Mouse (Mus musculus) forelimb bud, embryonic 11.5 days (tissue): ENCODE measurements at regions not wholly inside any gene's neighbourhood (a gene's known extent, or its start where the extent isn't known, plus 50 kb on each side); places are given as distances from the start of the nearest gene placed in this dataset.

ENCODE experiments used
- DNase-seq: peaks from one replicate; pipeline ENCODE4 v3.0.0-alpha.2; 2012; ENCODE audit warnings: low read depth, low spot score

- no peak for DNase-seq
Observed at GRCm38 (mm10) chr17:64382894-64383293, 51.2 kb upstream of the Pja2 start.

- DNase-seq, result no peak
Observed at GRCm38 (mm10) chr17:64383600-64383999, 51.9 kb upstream of the Pja2 start.

GRCm38 (mm10) chr17:64390349-64390748 lies 58.6 kb upstream of the Pja2 start:
- DNase-seq, result no peak

DNA sequence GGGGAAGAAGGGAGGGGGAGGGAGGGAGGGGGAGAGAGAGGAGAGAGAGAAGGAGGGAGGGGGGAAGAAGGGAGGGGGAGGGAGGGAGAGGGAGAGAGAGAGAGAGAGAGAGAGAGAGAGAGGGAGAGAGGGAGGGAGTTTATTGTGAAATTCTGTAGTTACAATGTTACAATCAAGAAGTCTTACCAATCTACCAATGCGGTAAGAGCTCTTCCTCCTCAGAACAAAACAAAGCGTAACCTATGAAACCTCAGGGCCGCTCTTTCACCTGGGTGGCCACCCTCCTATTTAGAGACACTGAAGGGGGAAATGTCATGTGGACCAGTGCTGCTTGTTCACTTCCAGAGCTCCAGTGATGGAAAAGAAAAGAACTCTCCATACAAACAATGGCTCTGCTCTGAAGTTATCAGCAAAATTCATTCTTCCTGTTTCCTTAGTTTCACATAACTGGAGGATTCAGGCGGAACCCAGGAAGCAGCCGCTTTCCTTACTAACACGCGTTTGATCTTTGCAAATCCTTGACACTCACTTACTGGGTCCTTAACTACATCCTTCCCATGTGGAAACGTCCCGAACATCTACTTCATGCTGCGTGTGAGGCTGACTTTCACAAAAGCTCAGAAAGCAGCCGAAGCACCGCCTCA lies 65.7 kb upstream of the Pja2 start:
- no peak for DNase-seq

DNA sequence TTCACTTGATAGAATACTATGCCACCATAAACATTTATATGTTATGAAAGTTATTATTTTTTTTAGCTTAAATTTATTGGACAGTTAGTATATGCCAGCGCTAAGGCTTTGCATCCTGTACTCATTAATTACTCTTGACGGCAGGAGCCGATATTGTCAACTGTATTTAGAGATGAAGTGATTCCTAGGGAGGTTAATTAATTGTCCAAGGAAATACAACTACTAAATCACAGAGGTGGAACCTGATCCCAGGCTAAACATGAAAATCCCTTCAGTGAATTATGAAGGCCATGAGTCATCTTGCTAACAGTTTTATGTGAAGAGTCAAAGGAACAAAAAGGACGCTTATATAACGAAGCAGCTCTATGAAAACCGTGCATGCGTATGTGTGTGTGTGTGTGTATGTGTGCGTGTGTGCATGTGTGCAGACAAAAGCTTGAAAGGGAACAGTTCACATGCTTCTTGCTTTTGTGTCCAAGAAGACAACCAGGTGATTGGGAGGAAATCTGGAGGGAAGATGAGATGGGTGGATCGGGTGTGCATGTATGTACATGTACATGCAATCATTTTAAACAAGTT lies 66.5 kb upstream of the Pja2 start:
- peak; percentile 25 for DNase-seq

- no peak for DNase-seq
Observed at GRCm38 (mm10) chr17:64398708-64399107, 67.0 kb upstream of the Pja2 start.

DNA sequence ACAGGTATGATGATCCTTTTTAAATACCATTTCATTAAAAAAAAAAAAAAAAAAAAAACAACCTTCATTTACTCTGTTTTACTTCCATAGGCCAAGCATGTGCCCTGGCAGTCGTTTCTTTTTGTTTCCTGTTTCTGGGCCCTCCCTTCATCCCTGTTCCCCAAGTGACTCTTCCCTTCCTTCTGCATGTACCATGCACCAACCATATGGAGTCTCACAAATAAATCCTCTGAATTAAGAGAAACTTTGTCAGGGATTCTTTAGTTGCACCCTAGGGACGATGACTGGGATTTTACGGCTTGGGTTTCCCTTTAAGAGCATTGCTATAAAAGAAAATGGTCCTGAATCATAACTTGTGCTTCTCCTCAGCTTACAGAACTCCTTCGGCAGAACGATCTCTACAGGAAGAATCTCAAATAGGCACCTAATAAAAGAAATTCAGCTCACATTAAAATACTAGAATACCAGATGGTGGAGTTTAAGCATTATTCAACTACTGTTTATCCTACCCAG lies 75.1 kb upstream of the Pja2 start:
- DNase-seq, result peak; percentile 46

DNA sequence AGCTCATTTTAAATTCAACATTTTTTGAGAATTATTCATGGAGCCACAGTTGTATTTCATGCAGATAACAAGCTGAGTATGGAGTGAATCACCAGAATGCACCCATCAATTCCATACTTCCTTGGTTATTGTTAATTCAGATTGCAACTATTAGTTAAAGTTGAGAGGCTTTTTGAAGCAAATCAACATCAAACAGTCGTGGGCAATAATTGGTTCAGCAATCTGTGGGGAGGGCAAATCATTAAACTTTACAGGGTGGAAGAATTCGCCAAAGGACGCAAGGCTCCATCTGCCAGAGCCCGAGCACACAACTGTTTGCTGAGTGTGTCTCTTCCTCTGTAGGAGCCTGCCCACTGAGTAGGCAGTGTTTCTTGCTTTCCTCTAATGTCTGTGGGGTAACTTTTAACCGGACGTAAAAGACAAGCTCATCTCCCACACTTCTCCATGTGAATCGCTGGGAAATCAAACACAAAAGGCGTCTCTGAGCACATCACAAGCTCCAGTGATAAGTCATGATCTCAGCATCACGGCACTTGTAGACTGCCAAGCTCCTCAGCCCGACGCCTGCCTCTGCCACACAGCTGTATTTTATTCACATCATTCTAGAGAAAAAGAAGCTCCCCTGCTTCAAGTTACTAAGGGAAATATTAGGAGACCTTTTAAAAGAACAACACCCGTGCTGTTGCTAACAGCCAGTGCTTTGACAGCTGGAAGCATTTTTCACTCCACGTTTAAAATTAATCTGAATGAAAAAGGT lies 75.7 kb upstream of the Pja2 start:
- peak; percentile 56 for DNase-seq

DNA sequence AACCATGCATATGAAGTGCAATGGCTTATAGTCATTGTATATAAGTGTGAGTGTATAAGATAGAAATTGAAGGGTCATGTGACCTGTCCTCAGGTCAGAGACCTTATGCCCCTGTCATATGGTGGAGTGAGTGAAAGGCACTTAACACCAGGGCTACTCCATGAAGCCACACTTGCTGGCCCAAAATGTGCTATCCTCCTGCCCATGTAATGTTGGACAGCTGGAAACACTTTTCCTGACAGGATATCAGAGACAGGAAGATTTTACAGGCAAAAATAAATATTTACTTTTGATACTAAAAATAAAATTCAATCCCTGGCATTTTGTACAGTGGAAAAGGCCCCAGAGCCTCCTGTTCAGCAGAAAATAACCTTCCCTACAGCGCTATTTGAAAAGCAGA lies 94.1 kb upstream of the Pja2 start:
- DNase-seq, result no peak

GRCm38 (mm10) chr17:64426536-64426935 lies 94.8 kb upstream of the Pja2 start:
- DNase-seq, result peak; percentile 25

DNA sequence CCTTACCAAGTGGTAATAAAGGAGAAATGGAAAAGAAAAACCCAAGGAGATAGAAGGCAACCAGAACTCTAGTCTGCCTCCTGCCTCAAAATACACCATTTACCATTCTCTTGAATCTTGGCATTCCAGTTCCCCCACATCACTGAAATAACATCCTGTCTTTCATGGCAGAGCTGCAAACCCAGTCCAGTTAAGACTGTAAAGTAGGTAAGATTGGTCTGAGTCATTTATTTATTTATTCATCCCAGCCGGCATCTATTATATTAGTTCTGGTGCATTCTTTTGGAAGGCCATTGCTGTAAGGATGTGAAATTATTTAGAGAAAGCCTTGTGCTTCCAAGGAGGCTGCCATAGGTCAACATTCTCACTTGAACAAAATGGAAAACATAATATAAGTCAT lies 107.9 kb upstream of the Pja2 start:
- DNase-seq, result no peak

GRCm38 (mm10) chr17:64454736-64455135 lies 123.0 kb upstream of the Pja2 start:
- no peak for DNase-seq

GRCm38 (mm10) chr17:64466273-64466672 lies 134.3 kb upstream of the Man2a1 start:
- DNase-seq, result no peak

DNA sequence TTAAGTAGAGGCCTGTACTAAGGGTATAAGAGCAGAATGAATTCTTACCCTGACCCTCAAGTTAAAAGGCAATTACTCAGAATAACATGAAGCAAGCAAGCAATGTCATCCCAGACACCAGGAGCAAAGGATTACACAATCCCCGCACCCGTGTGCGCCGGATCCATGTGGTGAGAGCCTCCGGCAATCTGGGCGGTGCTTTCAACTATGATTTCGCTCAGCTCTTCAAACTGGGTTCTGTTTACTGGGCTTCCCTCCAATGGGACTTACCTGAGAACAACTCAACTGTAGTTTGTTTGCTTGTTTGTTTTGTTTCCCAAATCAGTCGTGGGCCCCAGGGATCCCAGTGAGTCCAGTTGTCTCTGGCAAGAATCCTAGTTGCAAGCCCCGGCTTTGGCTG lies 133.8 kb upstream of the Man2a1 start:
- DNase-seq, result no peak

- DNase-seq, result no peak
Observed at GRCm38 (mm10) chr17:64467297-64467696, 133.2 kb upstream of the Man2a1 start.

GRCm38 (mm10) chr17:64469754-64470400 lies 130.7 kb upstream of the Man2a1 start:
- peak; percentile 27 for DNase-seq

- no peak for DNase-seq
Observed at GRCm38 (mm10) chr17:64480607-64481038, 119.9 kb upstream of the Man2a1 start.

DNA sequence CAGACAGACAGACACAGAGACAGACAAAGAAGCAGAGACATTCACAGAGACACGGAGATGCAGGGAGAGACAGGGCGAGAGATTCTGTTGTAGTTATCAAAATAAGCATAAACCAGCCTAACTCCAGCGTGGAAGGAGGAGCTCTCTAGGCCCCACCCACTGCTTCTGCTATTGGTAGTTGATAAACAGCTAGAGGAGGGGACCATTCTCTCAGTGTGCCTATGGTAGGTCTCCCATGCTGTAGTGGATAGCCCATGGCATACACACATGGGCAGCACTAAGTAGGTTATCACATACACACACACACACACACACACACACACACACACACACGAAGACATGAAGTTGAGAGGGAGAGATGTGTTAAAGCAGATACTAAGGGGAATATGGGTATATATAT lies 115.7 kb upstream of the Man2a1 start:
- DNase-seq, result no peak

DNA sequence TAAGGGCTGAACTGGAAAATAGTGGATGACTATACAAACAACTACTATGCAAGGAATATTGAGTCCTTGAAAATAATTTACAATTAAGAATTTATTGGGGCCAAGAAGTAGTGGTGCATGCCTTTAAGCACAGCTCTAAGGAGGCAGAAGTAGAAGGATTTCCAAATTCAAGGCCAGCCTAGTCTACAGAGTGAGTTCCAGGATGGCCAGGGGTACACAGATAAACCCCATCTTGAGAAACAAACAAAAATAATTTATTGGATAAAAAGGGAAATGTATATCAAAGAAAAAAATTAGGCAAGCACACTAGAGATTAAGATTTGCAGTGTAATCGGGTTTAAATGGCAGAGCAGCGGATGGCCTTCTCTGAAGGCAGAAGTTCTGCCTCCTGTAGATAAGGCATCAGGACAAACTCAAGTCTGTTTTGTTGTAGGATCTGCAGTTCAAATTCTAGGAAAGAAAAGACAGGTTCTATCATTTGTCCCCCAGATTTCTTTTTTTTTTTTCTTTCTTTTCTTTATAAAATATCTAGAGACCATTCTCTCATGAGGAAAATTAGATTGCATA lies 110.7 kb upstream of the Man2a1 start:
- DNase-seq, result no peak

DNA sequence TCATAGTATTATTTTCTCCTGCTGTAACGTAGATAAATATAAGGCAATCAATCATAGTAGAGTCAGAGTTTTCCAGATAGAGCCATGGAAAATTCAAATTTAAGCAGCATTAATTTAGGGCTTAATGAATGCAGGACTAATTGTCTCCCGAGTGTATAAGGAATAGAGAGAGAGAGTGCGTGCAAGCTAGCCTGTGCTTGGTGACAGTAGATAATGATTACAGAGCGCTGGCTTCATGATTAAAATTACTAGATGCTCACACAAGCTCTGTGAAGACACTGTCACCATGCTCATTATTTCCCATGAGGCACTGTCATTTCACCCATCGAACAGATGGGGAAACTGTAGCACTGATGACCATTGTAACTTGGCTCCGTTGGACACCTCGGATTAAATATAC lies 109.9 kb upstream of the Man2a1 start:
- no peak for DNase-seq

DNA sequence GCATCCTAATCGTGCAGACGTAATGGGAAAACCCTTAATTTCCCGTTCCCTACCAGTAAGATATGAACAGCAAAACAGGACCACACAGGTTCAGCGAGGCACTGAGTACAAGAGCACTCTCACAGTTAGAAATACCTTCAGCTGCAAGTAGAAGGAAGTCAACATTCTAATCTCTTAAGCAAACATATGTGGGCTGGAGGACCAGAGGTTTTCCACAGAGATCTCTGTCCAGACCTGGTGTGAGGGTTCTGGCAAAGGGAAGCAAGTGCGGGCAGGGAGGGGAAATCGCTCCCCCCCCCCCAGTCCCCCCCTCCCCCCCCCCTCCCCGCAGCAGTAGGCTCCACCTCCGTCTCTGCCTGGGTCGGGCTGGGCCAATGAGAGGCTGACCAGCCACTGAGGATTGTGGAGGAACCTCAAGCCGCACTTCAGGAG lies 108.6 kb upstream of the Man2a1 start:
- DNase-seq, result no peak
